Mouse (Mus musculus): ENCODE data around the gene Olfr855. TPM values are rescaled to one million over a fixed set of nuclear protein-coding genes. Genes with fewer than 3 reads are reported as not detected.
A peak's percentile ranks its signal among the peaks of the same experiment; 100 is the strongest.

Gene Olfr855
- polyA plus RNA-seq (2015; fragmentation: Nextera tagmentation; extraction: Ambion mirVana): not detected in 2 replicates

DNA sequence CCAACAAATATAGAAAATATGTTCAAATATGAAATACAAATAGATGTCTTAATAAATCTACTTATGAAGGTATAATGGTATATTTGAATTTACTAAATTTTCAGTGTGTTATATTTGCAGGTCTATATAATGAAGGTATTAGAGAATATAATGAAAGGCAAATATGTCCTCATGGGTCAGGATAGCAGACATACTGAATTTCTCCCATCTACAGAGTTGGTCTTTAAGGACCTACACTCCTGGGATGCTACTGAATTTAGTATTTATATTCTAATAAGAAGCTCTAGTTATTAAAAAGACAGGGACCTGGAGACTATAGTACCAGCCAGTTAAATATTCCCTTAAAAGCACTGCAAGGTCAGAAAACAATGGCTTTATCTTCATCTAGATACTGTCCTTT, at the start of gene Olfr855:
Gene Olfr855 (plus strand): TSS at position 301 of the 400 bp plus-strand sequence.
- Histone ChIP-seq H3K9me3 (0 out of 2 replicates have a peak, but pooled peaks cover 6% of the 10 kb centered on the region), H3K27me3 (no peaks in the 10 kb centered on the region), H3K4me1 (replicated peaks) (no peaks in the 10 kb centered on the region), H3K4me2 (replicated peaks) (no peak within 1 kb of the TSS), H3K9ac (replicated peaks) (no peak within 1 kb of the TSS), H3K4me3 (replicated peaks) (no peak within 1 kb of the TSS), H3K27ac (no peak within 1 kb of the TSS), H3K36me3 (no peaks in the 10 kb centered on the region)
- no peak for ATAC-seq

DNA sequence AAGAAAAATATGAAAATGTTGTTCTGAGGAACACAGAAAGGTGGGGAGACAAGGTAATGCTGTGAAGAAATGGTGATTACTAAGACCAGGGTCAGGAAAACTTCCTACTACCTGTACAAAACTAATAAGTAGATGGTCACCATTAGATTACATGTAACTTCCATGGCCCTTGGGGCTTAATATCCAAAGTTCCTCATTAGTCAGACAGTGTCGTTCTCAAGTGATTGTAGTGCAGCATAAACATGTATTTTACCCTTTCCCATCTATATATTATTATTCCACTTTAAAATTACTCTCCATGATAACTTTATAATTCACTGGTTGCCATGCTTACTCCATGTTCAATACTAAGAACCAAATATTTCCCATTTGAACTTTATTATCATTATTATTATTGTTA, 41.4 kb upstream of the Olfr855 start, which contains the start of gene Olfr853:
Gene Olfr853 (minus strand): TSS at position 101 of the 400 bp plus-strand sequence.
- H3K4me3 ChIP-seq (replicated peaks): no peak within 1 kb of the TSS
- WGBS: 79% methylated on average over 1 of the region's 1 CpGs
- no peak for ATAC-seq
- no peak within 1 kb of the TSS for H3K9ac ChIP-seq (replicated peaks)
- H3K9me3 ChIP-seq: peaks cover 13% of the 10 kb centered on the region; the same call in 1 of the 2 replicates
- no peak within 1 kb of the TSS for H3K27ac ChIP-seq
- no peaks in the 10 kb centered on the region for H3K4me1 ChIP-seq (replicated peaks)
- H3K36me3 ChIP-seq: no peaks in the 10 kb centered on the region
- no peak within 1 kb of the TSS for H3K4me2 ChIP-seq (replicated peaks)
- H3K27me3 ChIP-seq: no peaks in the 10 kb centered on the region

DNA sequence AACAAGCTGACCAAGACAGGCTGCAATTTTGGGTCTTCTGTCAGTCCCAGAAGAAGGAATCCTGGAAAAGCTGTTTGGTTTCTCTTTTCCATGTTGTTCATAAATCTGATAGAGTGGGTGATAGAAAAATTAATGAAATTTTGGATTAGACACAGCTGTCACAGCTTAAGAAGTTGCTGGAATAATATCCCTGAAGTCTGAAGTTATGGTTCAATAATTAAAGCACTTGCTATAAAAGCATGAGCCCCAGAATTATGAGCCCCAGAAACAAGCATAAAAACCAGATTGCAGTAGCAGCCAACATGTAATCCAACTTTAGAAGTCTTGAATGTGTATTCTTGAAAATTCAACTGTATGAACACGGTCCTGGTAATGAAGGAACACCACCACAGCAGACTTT, 15.1 kb upstream of the Olfr855 start, which contains the start of gene Olfr854:
Gene Olfr854 (minus strand): TSS at position 101 of the 400 bp plus-strand sequence.
- Histone ChIP-seq H3K4me1 (replicated peaks) (no peaks in the 10 kb centered on the region), H3K4me3 (replicated peaks) (no peak within 1 kb of the TSS), H3K4me2 (replicated peaks) (no peak within 1 kb of the TSS), H3K27ac (no peak within 1 kb of the TSS), H3K36me3 (no peaks in the 10 kb centered on the region), H3K9ac (replicated peaks) (no peak within 1 kb of the TSS), H3K9me3 (0 out of 2 replicates have a peak, but pooled peaks cover 3% of the 10 kb centered on the region), H3K27me3 (no peaks in the 10 kb centered on the region)
- 62% methylated on average over 1 of the region's 1 CpGs for WGBS
- no peak for ATAC-seq

DNA sequence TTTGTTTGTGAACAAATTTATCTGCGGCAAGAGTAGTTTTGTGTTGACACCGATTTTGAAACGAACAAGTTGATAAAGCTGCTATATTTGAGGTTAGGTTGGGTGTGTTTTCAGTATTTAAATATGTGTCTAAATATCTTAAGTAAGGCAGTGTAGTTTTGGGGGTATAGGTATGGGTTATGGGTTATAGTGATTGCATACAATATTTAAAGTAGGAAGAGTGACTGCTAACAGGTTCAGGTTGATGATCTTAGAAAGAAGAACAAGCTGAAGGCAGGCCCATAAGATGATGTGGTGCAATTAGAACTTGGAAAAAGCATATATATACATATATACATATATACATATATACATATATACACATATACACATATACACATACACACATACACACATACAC, 38.9 kb downstream of the Olfr855 start:
- 97% methylated on average over 3 of the region's 3 CpGs for WGBS
- no peaks in the 10 kb centered on the region for H3K9me3 ChIP-seq
- no peak overlapping the region for H3K4me3 ChIP-seq (replicated peaks)
- ATAC-seq: peak; percentile 51
- H3K4me1 ChIP-seq (replicated peaks): 0 out of 2 replicates have a peak, but pooled peaks cover 3% of the 10 kb centered on the region
- H3K27me3 ChIP-seq: no peaks in the 10 kb centered on the region
- no peak overlapping the region for H3K27ac ChIP-seq
- H3K4me2 ChIP-seq (replicated peaks): no peak overlapping the region
- H3K36me3 ChIP-seq: peaks cover 10% of the 10 kb centered on the region
- H3K9ac ChIP-seq (replicated peaks): no peak overlapping the region

GRCm38 (mm10) chr9:19621843-19622822, 39.7 kb downstream of the Olfr855 start, which contains the start of gene Zfp317:
TSS of gene Zfp317 (plus strand) at chr9:19622102.
- peak within 1 kb of the TSS; percentile 81 for H3K27ac ChIP-seq
- peaks cover 13% of the 10 kb centered on the region for H3K36me3 ChIP-seq
- H3K9ac ChIP-seq (replicated peaks): peak within 1 kb of the TSS; percentile 66
- 2% methylated on average over 35 of the region's 35 CpGs for WGBS
- peak; percentile 98 for ATAC-seq
- H3K4me1 ChIP-seq (replicated peaks): 0 out of 2 replicates have a peak, but pooled peaks cover 3% of the 10 kb centered on the region
- peak within 1 kb of the TSS; percentile 50 for H3K4me2 ChIP-seq (replicated peaks)
- H3K27me3 ChIP-seq: no peaks in the 10 kb centered on the region
- H3K9me3 ChIP-seq: no peaks in the 10 kb centered on the region
- peak within 1 kb of the TSS; percentile 59 for H3K4me3 ChIP-seq (replicated peaks)

DNA sequence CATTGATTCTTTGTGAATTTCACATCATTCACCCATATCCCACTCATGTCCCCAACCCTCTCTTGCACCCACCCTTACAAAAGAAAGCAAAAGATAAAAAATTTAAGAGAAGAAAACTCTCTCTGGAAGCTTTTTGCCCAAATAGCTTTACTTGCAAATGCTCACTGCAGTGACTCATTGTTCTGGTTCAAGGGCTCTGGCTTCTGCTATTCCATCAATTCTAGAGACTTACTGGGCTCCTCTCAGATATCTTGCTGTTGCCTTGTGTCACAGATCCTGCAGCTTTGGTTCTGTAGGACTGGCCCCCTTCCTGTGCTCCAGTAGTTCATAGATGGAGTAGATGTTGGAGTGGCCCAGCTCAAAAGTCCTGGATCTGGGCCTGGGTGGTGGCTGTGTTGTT, 47.2 kb downstream of the Olfr855 start:
- no peak for ATAC-seq
- Histone ChIP-seq H3K9me3 (no peaks in the 10 kb centered on the region), H3K4me2 (replicated peaks) (no peak overlapping the region), H3K27me3 (no peaks in the 10 kb centered on the region), H3K27ac (no peak overlapping the region), H3K9ac (replicated peaks) (no peak overlapping the region), H3K36me3 (peaks cover 32% of the 10 kb centered on the region), H3K4me1 (replicated peaks) (no peaks in the 10 kb centered on the region), H3K4me3 (replicated peaks) (no peak overlapping the region)

Other genes starting within 250 kb of the Olfr855 start
- not detected in 2 replicates for gene Olfr845, start 246.2 kb upstream of the Olfr855 start, polyA plus RNA-seq (2015; fragmentation: Nextera tagmentation; extraction: Ambion mirVana)
- not detected in 2 replicates for gene Olfr846, start 218.6 kb upstream of the Olfr855 start, polyA plus RNA-seq (2015; fragmentation: Nextera tagmentation; extraction: Ambion mirVana)
- not detected in 2 replicates for gene Olfr847, start 203.9 kb upstream of the Olfr855 start, polyA plus RNA-seq (2015; fragmentation: Nextera tagmentation; extraction: Ambion mirVana)
- not detected in 2 replicates for gene Olfr849, start 142.4 kb upstream of the Olfr855 start, polyA plus RNA-seq (2015; fragmentation: Nextera tagmentation; extraction: Ambion mirVana)
- not detected in 2 replicates for gene Olfr850, start 104.4 kb upstream of the Olfr855 start, polyA plus RNA-seq (2015; fragmentation: Nextera tagmentation; extraction: Ambion mirVana)
- gene Olfr851, start 89.3 kb upstream of the Olfr855 start, polyA plus RNA-seq (2015; fragmentation: Nextera tagmentation; extraction: Ambion mirVana): not detected in 2 replicates
- gene Olfr853, start 41.5 kb upstream of the Olfr855 start, polyA plus RNA-seq (2015; fragmentation: Nextera tagmentation; extraction: Ambion mirVana): not detected in 2 replicates
- not detected in 2 replicates for gene Olfr854, start 15.2 kb upstream of the Olfr855 start, polyA plus RNA-seq (2015; fragmentation: Nextera tagmentation; extraction: Ambion mirVana)
- gene Zfp317, start 39.5 kb downstream of the Olfr855 start, polyA plus RNA-seq (2015; fragmentation: Nextera tagmentation; extraction: Ambion mirVana): 45.2 and 45.6 TPM in 2 replicates
- gene Olfr857, start 126.8 kb downstream of the Olfr855 start, polyA plus RNA-seq (2015; fragmentation: Nextera tagmentation; extraction: Ambion mirVana): not detected in 2 replicates
- not detected in 2 replicates for gene Olfr58, start 197.7 kb downstream of the Olfr855 start, polyA plus RNA-seq (2015; fragmentation: Nextera tagmentation; extraction: Ambion mirVana)
- not detected in 2 replicates for gene Olfr859, start 222.3 kb downstream of the Olfr855 start, polyA plus RNA-seq (2015; fragmentation: Nextera tagmentation; extraction: Ambion mirVana)